Mouse (Mus musculus): ENCODE data around the gene Map3k6. TPM values are rescaled to one million over a fixed set of nuclear protein-coding genes. Genes with fewer than 3 reads are reported as not detected.

The Map3k6 gene
- total RNA-seq, 1 experiment, result 2.7 TPM

DNA sequence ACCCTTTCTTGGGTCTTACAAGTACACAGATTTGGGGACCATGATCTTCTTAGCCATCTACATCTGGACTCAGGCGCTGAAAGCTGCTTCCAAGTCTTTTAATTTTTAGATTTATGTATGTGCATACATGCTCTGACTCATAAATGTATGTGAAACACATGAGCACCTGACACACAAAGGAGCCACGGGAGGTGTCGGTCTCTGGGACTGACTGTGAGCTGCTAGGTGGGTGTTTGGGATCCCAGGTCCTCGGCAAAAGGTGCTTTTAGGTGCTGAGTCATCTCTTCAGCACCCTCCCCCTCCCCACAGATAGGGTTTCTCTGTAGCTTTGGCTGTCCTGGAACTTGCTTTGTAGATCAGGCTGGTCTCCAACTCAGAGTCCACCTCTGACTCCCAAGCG lies 23.1 kb downstream of the Map3k6 start:
- Histone ChIP-seq H3K9me3 (ENCODE audit: control insufficient read depth, insufficient read depth, low read depth, low read length) (no peaks in the 10 kb centered on the region), H3K4me3 (ENCODE audit: insufficient read depth in 1 of 2, low read depth in 1 of 2, low read length in 2 of 2, poor library complexity in 1 of 2, severe bottlenecking in 1 of 2) (no peak overlapping the region), H3K9ac (ENCODE audit: insufficient read depth, low read depth, low read length, poor library complexity, severe bottlenecking) (no peak overlapping the region), H3K36me3 (ENCODE audit: control insufficient read depth, insufficient read depth, low read length, poor library complexity, severe bottlenecking) (peaks cover 29% of the 10 kb centered on the region), H3K4me1 (ENCODE audit: control insufficient read depth in 2 of 2, insufficient read depth in 2 of 2, low read length in 2 of 2, poor library complexity in 1 of 2) (peaks cover 0 to 8% of the 10 kb centered on the region in 2 experiments; a peak in 1 of 4 replicates), H3K27ac (ENCODE audit: insufficient read depth, low read depth, low read length, poor library complexity, severe bottlenecking) (no peak overlapping the region)
- in situ Hi-C loops (cut with MboI; ENCODE audit: low sequenced_read_pairs in 2 of 2, unreplicated experiment in 2 of 2), result no loop called here
- no peak for DNase-seq (ENCODE audit: low read depth, low spot score)
- no peak for TF ChIP-seq ZC3H11A (IDR thresholded peaks at IDR 0.05; ENCODE audit: borderline replicate concordance, low read depth, low read length)
- TF ChIP-seq HCFC1 (IDR thresholded peaks at IDR 0.05; ENCODE audit: borderline replicate concordance, insufficient read depth, low read length), result no peak
- peak; percentile 12; the same call in 1 of the 2 replicates for TF ChIP-seq MAFK (IDR thresholded peaks at IDR 0.05; ENCODE audit: insufficient read depth, low read depth, low read length)

GRCm38 (mm10) chr4:133264559-133264958 lies 23.9 kb downstream of the Map3k6 start:
- in situ Hi-C loops (cut with MboI; ENCODE audit: low sequenced_read_pairs in 2 of 2, unreplicated experiment in 2 of 2), result no loop called here
- no peak overlapping the region for H3K27ac ChIP-seq (ENCODE audit: insufficient read depth, low read depth, low read length, poor library complexity, severe bottlenecking)
- H3K36me3 ChIP-seq (ENCODE audit: control insufficient read depth, insufficient read depth, low read length, poor library complexity, severe bottlenecking), result peaks cover 37% of the 10 kb centered on the region
- H3K4me3 ChIP-seq (ENCODE audit: insufficient read depth in 1 of 2, low read depth in 1 of 2, low read length in 2 of 2, poor library complexity in 1 of 2, severe bottlenecking in 1 of 2), result no peak overlapping the region
- H3K9me3 ChIP-seq (ENCODE audit: control insufficient read depth, insufficient read depth, low read depth, low read length), result no peaks in the 10 kb centered on the region
- no peak for DNase-seq (ENCODE audit: low read depth, low spot score)
- H3K9ac ChIP-seq (ENCODE audit: insufficient read depth, low read depth, low read length, poor library complexity, severe bottlenecking), result no peak overlapping the region
- TF ChIP-seq CHD2 (IDR thresholded peaks at IDR 0.05; ENCODE audit: low read depth, low read length), result no peak
- TF ChIP-seq ZNF384 (IDR thresholded peaks at IDR 0.05; ENCODE audit: low read depth, low read length), result no peak
- no peak for TF ChIP-seq HCFC1 (IDR thresholded peaks at IDR 0.05; ENCODE audit: borderline replicate concordance, insufficient read depth, low read length)
- no peak for TF ChIP-seq MAFK (IDR thresholded peaks at IDR 0.05; ENCODE audit: insufficient read depth, low read depth, low read length)
- no peak for TF ChIP-seq ZC3H11A (IDR thresholded peaks at IDR 0.05; ENCODE audit: borderline replicate concordance, low read depth, low read length)
- H3K4me1 ChIP-seq (ENCODE audit: control insufficient read depth in 2 of 2, insufficient read depth in 2 of 2, low read length in 2 of 2, poor library complexity in 1 of 2), result peaks cover 0 to 8% of the 10 kb centered on the region in 2 experiments; a peak in 1 of 4 replicates

- H3K36me3 ChIP-seq (ENCODE audit: control insufficient read depth, insufficient read depth, low read length, poor library complexity, severe bottlenecking), result peaks cover 38% of the 10 kb centered on the region
- no peak overlapping the region for H3K27ac ChIP-seq (ENCODE audit: insufficient read depth, low read depth, low read length, poor library complexity, severe bottlenecking)
- in situ Hi-C loops (cut with MboI; ENCODE audit: low sequenced_read_pairs in 2 of 2, unreplicated experiment in 2 of 2), result no loop called here
- TF ChIP-seq HCFC1 (IDR thresholded peaks at IDR 0.05; ENCODE audit: borderline replicate concordance, insufficient read depth, low read length) (no peak), MAFK (IDR thresholded peaks at IDR 0.05; ENCODE audit: insufficient read depth, low read depth, low read length) (no peak), CHD2 (IDR thresholded peaks at IDR 0.05; ENCODE audit: low read depth, low read length) (no peak), ZC3H11A (IDR thresholded peaks at IDR 0.05; ENCODE audit: borderline replicate concordance, low read depth, low read length) (no peak), ZNF384 (IDR thresholded peaks at IDR 0.05; ENCODE audit: low read depth, low read length) (no peak)
- H3K9ac ChIP-seq (ENCODE audit: insufficient read depth, low read depth, low read length, poor library complexity, severe bottlenecking), result no peak overlapping the region
- no peaks in the 10 kb centered on the region for H3K9me3 ChIP-seq (ENCODE audit: control insufficient read depth, insufficient read depth, low read depth, low read length)
- H3K4me1 ChIP-seq (ENCODE audit: control insufficient read depth in 2 of 2, insufficient read depth in 2 of 2, low read length in 2 of 2, poor library complexity in 1 of 2), result peaks cover 0 to 8% of the 10 kb centered on the region in 2 experiments; a peak in 1 of 4 replicates
- H3K4me3 ChIP-seq (ENCODE audit: insufficient read depth in 1 of 2, low read depth in 1 of 2, low read length in 2 of 2, poor library complexity in 1 of 2, severe bottlenecking in 1 of 2), result no peak overlapping the region
- no peak for DNase-seq (ENCODE audit: low read depth, low spot score)
Measured at GRCm38 (mm10) chr4:133265297-133265696, 24.7 kb downstream of the Map3k6 start.

DNA sequence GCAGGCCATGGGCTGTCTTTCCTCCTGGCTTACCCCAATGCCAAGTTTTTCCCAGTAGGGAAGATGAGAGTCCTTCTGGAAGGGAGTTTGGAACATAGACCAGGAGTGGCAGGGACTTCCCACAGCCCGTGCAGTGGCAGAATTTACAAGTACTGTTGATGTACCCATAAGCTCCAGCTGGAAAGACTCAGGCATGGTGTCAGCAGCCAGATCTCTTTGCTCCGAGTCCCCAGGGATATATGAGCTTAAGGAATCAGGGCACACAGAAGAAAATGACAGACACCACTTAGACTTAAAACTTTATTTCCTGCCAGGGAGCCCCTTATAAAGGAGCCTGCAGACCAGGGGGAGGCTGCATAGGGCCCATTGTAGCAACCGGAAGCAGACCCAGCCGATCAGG lies 25.1 kb downstream of the Map3k6 start:
- DNase-seq (ENCODE audit: low read depth, low spot score), result no peak
- H3K36me3 ChIP-seq (ENCODE audit: control insufficient read depth, insufficient read depth, low read length, poor library complexity, severe bottlenecking), result peaks cover 41% of the 10 kb centered on the region
- in situ Hi-C loops (cut with MboI; ENCODE audit: low sequenced_read_pairs in 2 of 2, unreplicated experiment in 2 of 2), result no loop called here
- H3K9me3 ChIP-seq (ENCODE audit: control insufficient read depth, insufficient read depth, low read depth, low read length), result no peaks in the 10 kb centered on the region
- no peak overlapping the region for H3K27ac ChIP-seq (ENCODE audit: insufficient read depth, low read depth, low read length, poor library complexity, severe bottlenecking)
- no peak for TF ChIP-seq CHD2 (IDR thresholded peaks at IDR 0.05; ENCODE audit: low read depth, low read length)
- no peak overlapping the region for H3K9ac ChIP-seq (ENCODE audit: insufficient read depth, low read depth, low read length, poor library complexity, severe bottlenecking)
- peaks cover 0 to 8% of the 10 kb centered on the region in 2 experiments; a peak in 1 of 4 replicates for H3K4me1 ChIP-seq (ENCODE audit: control insufficient read depth in 2 of 2, insufficient read depth in 2 of 2, low read length in 2 of 2, poor library complexity in 1 of 2)
- H3K4me3 ChIP-seq (ENCODE audit: insufficient read depth in 1 of 2, low read depth in 1 of 2, low read length in 2 of 2, poor library complexity in 1 of 2, severe bottlenecking in 1 of 2), result no peak overlapping the region

- H3K27ac ChIP-seq (ENCODE audit: insufficient read depth, low read depth, low read length, poor library complexity, severe bottlenecking), result no peak overlapping the region
- peaks cover 0 to 8% of the 10 kb centered on the region in 2 experiments; a peak in 1 of 4 replicates for H3K4me1 ChIP-seq (ENCODE audit: control insufficient read depth in 2 of 2, insufficient read depth in 2 of 2, low read length in 2 of 2, poor library complexity in 1 of 2)
- DNase-seq (ENCODE audit: low read depth, low spot score), result no peak
- TF ChIP-seq MAFK (IDR thresholded peaks at IDR 0.05; ENCODE audit: insufficient read depth, low read depth, low read length) (no peak), ZC3H11A (IDR thresholded peaks at IDR 0.05; ENCODE audit: borderline replicate concordance, low read depth, low read length) (no peak), CHD2 (IDR thresholded peaks at IDR 0.05; ENCODE audit: low read depth, low read length) (no peak), ZNF384 (IDR thresholded peaks at IDR 0.05; ENCODE audit: low read depth, low read length) (no peak), HCFC1 (IDR thresholded peaks at IDR 0.05; ENCODE audit: borderline replicate concordance, insufficient read depth, low read length) (no peak)
- in situ Hi-C loops (cut with MboI; ENCODE audit: low sequenced_read_pairs in 2 of 2, unreplicated experiment in 2 of 2), result no loop called here
- no peaks in the 10 kb centered on the region for H3K9me3 ChIP-seq (ENCODE audit: control insufficient read depth, insufficient read depth, low read depth, low read length)
- H3K36me3 ChIP-seq (ENCODE audit: control insufficient read depth, insufficient read depth, low read length, poor library complexity, severe bottlenecking), result peaks cover 43% of the 10 kb centered on the region
- no peak overlapping the region for H3K4me3 ChIP-seq (ENCODE audit: insufficient read depth in 1 of 2, low read depth in 1 of 2, low read length in 2 of 2, poor library complexity in 1 of 2, severe bottlenecking in 1 of 2)
- H3K9ac ChIP-seq (ENCODE audit: insufficient read depth, low read depth, low read length, poor library complexity, severe bottlenecking), result no peak overlapping the region
Measured at GRCm38 (mm10) chr4:133266248-133266880, 25.7 kb downstream of the Map3k6 start.

Measured in ES-E14 (cell line).